In the genomic region with DNA sequence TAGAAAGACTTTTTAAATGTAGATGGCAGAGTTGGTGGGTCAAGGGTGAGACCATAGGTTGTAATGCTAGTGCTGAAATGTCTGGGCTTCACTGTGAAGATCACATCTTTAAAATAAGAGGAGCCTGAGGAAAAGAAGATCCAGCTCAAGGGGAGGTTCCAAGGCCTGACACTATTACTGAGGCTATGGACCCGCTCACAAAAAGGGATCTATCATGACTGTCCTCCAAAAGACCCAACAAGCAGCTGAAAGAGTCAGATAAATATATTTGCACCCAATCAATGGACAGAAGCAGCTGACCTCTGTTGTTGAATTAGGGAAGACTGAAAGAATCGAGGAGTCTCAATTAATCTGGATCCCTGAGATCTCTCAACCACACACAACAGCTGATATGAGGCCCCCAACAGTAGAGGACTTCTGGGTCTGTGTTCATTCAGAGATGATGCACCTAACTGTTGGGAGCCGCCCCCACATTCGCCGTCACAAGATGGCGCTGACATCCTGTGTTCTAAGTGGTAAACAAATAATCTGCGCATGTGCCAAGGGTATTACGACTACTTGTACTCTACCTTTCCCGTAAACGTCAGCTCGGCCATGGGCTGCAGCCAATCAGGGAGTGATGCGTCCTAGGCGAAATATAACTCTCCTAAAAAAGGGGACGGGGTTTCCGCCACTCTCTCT, we compare ENCODE assay signal across 7 mouse cellular contexts.
DNase-seq lines count a peak whose midpoint lies in the region; ATAC-seq and TF ChIP-seq lines count a peak whose summit lies in the region.
"Not testable (repeated sequence)": the region's sequence is repeated elsewhere in the genome, so short reads cannot be mapped to it uniquely, and the experiment has no call there.

No protein-coding gene starts in this region.

- H3K4me2 ChIP-seq in intestine, embryonic 15.5 days (replicated peaks), result not testable (repeated sequence)

- peak; percentile 51; the same call in 1 of the 2 replicates for ATAC-seq in intestine, embryonic 15.5 days
- peak; percentile 64; the same call in 1 of the 2 replicates for ATAC-seq in megakaryocyte progenitor cell, adult 5-6 weeks (replicated peaks; ENCODE audit: poor library complexity)

- H3K27ac ChIP-seq in intestine, embryonic 15.5 days; olfactory bulb, adult 2 months (ENCODE audit: insufficient read depth, low read depth, low read length): not testable (repeated sequence)

- H3K9ac ChIP-seq in intestine, embryonic 15.5 days, result not testable (repeated sequence)

- not testable (repeated sequence) for H3K27me3 ChIP-seq in intestine, embryonic 15.5 days (replicated peaks)

- TF ChIP-seq CTCF in olfactory bulb, adult 2 months (IDR thresholded peaks at IDR 0.05; ENCODE audit: insufficient read depth, low read depth, low read length), result not testable (repeated sequence)

- not testable (repeated sequence) for H3K4me3 ChIP-seq in intestine, embryonic 15.5 days (replicated peaks)
- peak overlapping the region; percentile 18; the same call in 1 of the 2 replicates for H3K4me3 ChIP-seq in olfactory bulb, adult 2 months (ENCODE audit: insufficient read depth, low read depth, low read length)

- not testable (repeated sequence) for H3K9me3 ChIP-seq in intestine, embryonic 15.5 days

- DNase-seq in adrenal gland, postnatal 25 days, result peak; percentile 1
- DNase-seq in embryo, embryonic 9.5 days (ENCODE audit: extremely low spot score), result peak; percentile 19
- peak; percentile 86 for DNase-seq in heart, adult 11 months
- DNase-seq in left cerebral cortex, adult 11 months (ENCODE audit: low spot score), result peak; percentile 13

- WGBS in intestine, embryonic 15.5 days, result 20% methylated on average over 8 of the region's 15 CpGs
- 22% methylated on average over 10 of the region's 15 CpGs for WGBS in olfactory bulb, adult 2 months

- not testable (repeated sequence) for TF ChIP-seq POLR2A in olfactory bulb, adult 2 months (IDR thresholded peaks at IDR 0.05; ENCODE audit: insufficient read depth, low read depth, low read length)

- not testable (repeated sequence) for H3K36me3 ChIP-seq in intestine, embryonic 15.5 days

- H3K4me1 ChIP-seq in intestine, embryonic 15.5 days (replicated peaks); olfactory bulb, adult 2 months (ENCODE audit: control insufficient read depth, insufficient read depth, low read length): not testable (repeated sequence)

Comparison
In these comparisons a context has a peak if more than half of its experiments do, and no peak if none do; other contexts are left out.
1. DNase-seq: peak in every context shown above with its lines; median percentile 86 in heart, adult 11 months; 19 in embryo, embryonic 9.5 days; 13 in left cerebral cortex, adult 11 months; 1 in adrenal gland, postnatal 25 days.